Mouse (Mus musculus) megakaryocyte, embryonic 14.5 days (primary cell): ENCODE measurements around the gene Slc22a3.

ENCODE experiments used
- FLI1 ChIP-seq: IDR thresholded peaks from 2 replicates; pipeline ENCODE4 v1.6.1; 2012; ENCODE audit warnings: low read length, inconsistent platforms, mixed read lengths
- GATA1 ChIP-seq: IDR thresholded peaks from 3 replicates; pipeline ENCODE4 v1.6.1; 2012; ENCODE audit warnings: mixed read lengths, low read length, inconsistent platforms, borderline replicate concordance

DNA sequence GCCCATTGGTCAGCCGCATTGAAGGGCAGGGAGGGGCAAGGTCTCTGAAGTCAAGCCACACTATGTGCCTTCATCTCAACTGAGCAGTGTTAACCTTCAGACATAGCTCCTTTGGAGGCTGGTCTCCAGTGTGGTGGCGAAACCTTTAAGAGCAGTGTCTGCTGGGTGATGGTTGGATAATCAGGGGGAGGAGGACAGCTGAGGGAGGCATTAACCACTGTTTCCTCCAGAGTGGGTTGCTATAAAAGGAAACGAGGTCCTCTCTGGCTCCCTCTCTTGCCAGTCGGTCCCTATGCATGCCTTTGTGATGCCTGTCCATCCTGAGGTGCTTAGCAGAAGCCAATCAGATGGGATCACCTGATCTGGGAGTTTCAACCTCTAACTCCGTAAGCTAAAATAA lies 38.8 kb downstream of the Slc22a3 start:
- TF ChIP-seq FLI1 (no peak), GATA1 (no peak)
